Mouse (Mus musculus): Measurements from ENCODE around the gene Dpyd. TPM values are rescaled to one million over a fixed set of nuclear protein-coding genes. Genes with fewer than 3 reads are reported as not detected.
A peak's percentile ranks its signal among the peaks of the same experiment; 100 is the strongest.

The Dpyd gene
- total and polyA plus RNA-seq, 2 experiments from 2014 or later: 3.7 to 4.1 TPM

GRCm38 (mm10) chr3:119064746-119065145 is 502.8 kb downstream of the Dpyd start:
- WGBS: 42% methylated on average over 7 of the region's 7 CpGs

GRCm38 (mm10) chr3:119067221-119067620 is 505.3 kb downstream of the Dpyd start:
- no peaks in the 10 kb centered on the region for H3K27me3 ChIP-seq (ENCODE audit: insufficient read depth, low read length)
- H3K4me3 ChIP-seq (ENCODE audit: low read length): no peak overlapping the region
- ATAC-seq (no peak), DNase-seq (ENCODE audit: low spot score) (no peak)
- TF ChIP-seq CTCF (IDR thresholded peaks at IDR 0.05; ENCODE audit: low read depth): no peak
- H3K36me3 ChIP-seq (ENCODE audit: insufficient read depth, low read length): no peaks in the 10 kb centered on the region
- H3K4me2 ChIP-seq (ENCODE audit: low read depth, low read length): no peak overlapping the region
- WGBS: 62% methylated on average over 9 of the region's 9 CpGs
- no peaks in the 10 kb centered on the region for H3K9me3 ChIP-seq (ENCODE audit: low read length)
- no peak overlapping the region for H3K27ac ChIP-seq
- H3K4me1 ChIP-seq (ENCODE audit: insufficient read depth, low read length): no peaks in the 10 kb centered on the region
- no peak overlapping the region for H3K9ac ChIP-seq (replicated peaks; ENCODE audit: low read length)

More at GRCm38 (mm10) chr3:119064746-119065145, 502.8 kb downstream of the Dpyd start:
- H3K27ac ChIP-seq: no peak overlapping the region
- no peak overlapping the region for H3K4me3 ChIP-seq (ENCODE audit: low read length)
- no peak for DNase-seq (ENCODE audit: low spot score)
- H3K4me2 ChIP-seq (ENCODE audit: low read depth, low read length): no peak overlapping the region
- no peak for TF ChIP-seq CTCF (IDR thresholded peaks at IDR 0.05; ENCODE audit: low read depth)
- no peaks in the 10 kb centered on the region for H3K27me3 ChIP-seq (ENCODE audit: insufficient read depth, low read length)
- ATAC-seq: no peak
- no peak overlapping the region for H3K9ac ChIP-seq (replicated peaks; ENCODE audit: low read length)
- H3K4me1 ChIP-seq (ENCODE audit: insufficient read depth, low read length): no peaks in the 10 kb centered on the region
- H3K9me3 ChIP-seq (ENCODE audit: low read length): no peaks in the 10 kb centered on the region
- no peaks in the 10 kb centered on the region for H3K36me3 ChIP-seq (ENCODE audit: insufficient read depth, low read length)

- no peak overlapping the region for H3K9ac ChIP-seq (replicated peaks; ENCODE audit: low read length)
- no peaks in the 10 kb centered on the region for H3K9me3 ChIP-seq (ENCODE audit: low read length)
- DNase-seq (ENCODE audit: low spot score): peak; percentile 15
- H3K4me2 ChIP-seq (ENCODE audit: low read depth, low read length): no peak overlapping the region
- no peaks in the 10 kb centered on the region for H3K36me3 ChIP-seq (ENCODE audit: insufficient read depth, low read length)
- no peaks in the 10 kb centered on the region for H3K4me1 ChIP-seq (ENCODE audit: insufficient read depth, low read length)
- H3K4me3 ChIP-seq (ENCODE audit: low read length): no peak overlapping the region
- no peak overlapping the region for H3K27ac ChIP-seq
- no peak for TF ChIP-seq CTCF (IDR thresholded peaks at IDR 0.05; ENCODE audit: low read depth)
- WGBS: 48% methylated on average over 1 of the region's 1 CpGs
- no peaks in the 10 kb centered on the region for H3K27me3 ChIP-seq (ENCODE audit: insufficient read depth, low read length)
- ATAC-seq: no peak
Measured at GRCm38 (mm10) chr3:119086618-119087017, 524.7 kb downstream of the Dpyd start.

GRCm38 (mm10) chr3:119095223-119095886 is 533.4 kb downstream of the Dpyd start:
- no peak overlapping the region for H3K27ac ChIP-seq
- DNase-seq (ENCODE audit: low spot score) (peak; percentile 1), ATAC-seq (peak; percentile 55)
- H3K9me3 ChIP-seq (ENCODE audit: low read length): no peaks in the 10 kb centered on the region
- WGBS: 32% methylated on average over 5 of the region's 5 CpGs
- no peaks in the 10 kb centered on the region for H3K4me1 ChIP-seq (ENCODE audit: insufficient read depth, low read length)
- H3K9ac ChIP-seq (replicated peaks; ENCODE audit: low read length): no peak overlapping the region
- no peak overlapping the region for H3K4me2 ChIP-seq (ENCODE audit: low read depth, low read length)
- no peaks in the 10 kb centered on the region for H3K36me3 ChIP-seq (ENCODE audit: insufficient read depth, low read length)
- no peak overlapping the region for H3K4me3 ChIP-seq (ENCODE audit: low read length)
- TF ChIP-seq CTCF (IDR thresholded peaks at IDR 0.05; ENCODE audit: low read depth): peak; percentile 15; the same call in 1 of the 2 replicates
- no peaks in the 10 kb centered on the region for H3K27me3 ChIP-seq (ENCODE audit: insufficient read depth, low read length)

GRCm38 (mm10) chr3:119126003-119126402 is 564.1 kb downstream of the Dpyd start:
- no peak for DNase-seq (ENCODE audit: low spot score)
- WGBS: 71% methylated on average over 2 of the region's 2 CpGs
- Histone ChIP-seq H3K27ac (no peak overlapping the region), H3K4me2 (ENCODE audit: low read depth, low read length) (no peak overlapping the region), H3K9me3 (ENCODE audit: low read length) (no peaks in the 10 kb centered on the region), H3K36me3 (ENCODE audit: insufficient read depth, low read length) (no peaks in the 10 kb centered on the region), H3K4me3 (ENCODE audit: low read length) (no peak overlapping the region), H3K9ac (replicated peaks; ENCODE audit: low read length) (no peak overlapping the region), H3K27me3 (ENCODE audit: insufficient read depth, low read length) (no peaks in the 10 kb centered on the region), H3K4me1 (ENCODE audit: insufficient read depth, low read length) (no peaks in the 10 kb centered on the region)
- no peak for TF ChIP-seq CTCF (IDR thresholded peaks at IDR 0.05; ENCODE audit: low read depth)
- no peak for ATAC-seq

GRCm38 (mm10) chr3:119128076-119128475 is 566.1 kb downstream of the Dpyd start:
- 54% methylated on average over 1 of the region's 1 CpGs for WGBS

GRCm38 (mm10) chr3:119143034-119143433 is 581.1 kb downstream of the Dpyd start:
- H3K4me1 ChIP-seq (ENCODE audit: insufficient read depth, low read length): no peaks in the 10 kb centered on the region
- no peak overlapping the region for H3K9ac ChIP-seq (replicated peaks; ENCODE audit: low read length)
- no peak for DNase-seq (ENCODE audit: low spot score)
- H3K4me3 ChIP-seq (ENCODE audit: low read length): no peak overlapping the region
- 50% methylated on average over 5 of the region's 5 CpGs for WGBS
- H3K4me2 ChIP-seq (ENCODE audit: low read depth, low read length): no peak overlapping the region
- ATAC-seq: no peak
- no peaks in the 10 kb centered on the region for H3K36me3 ChIP-seq (ENCODE audit: insufficient read depth, low read length)
- TF ChIP-seq CTCF (IDR thresholded peaks at IDR 0.05; ENCODE audit: low read depth): no peak
- no peaks in the 10 kb centered on the region for H3K27me3 ChIP-seq (ENCODE audit: insufficient read depth, low read length)
- no peak overlapping the region for H3K27ac ChIP-seq
- no peaks in the 10 kb centered on the region for H3K9me3 ChIP-seq (ENCODE audit: low read length)

More at GRCm38 (mm10) chr3:119128076-119128475, 566.1 kb downstream of the Dpyd start:
- Histone ChIP-seq H3K9me3 (ENCODE audit: low read length) (no peaks in the 10 kb centered on the region), H3K27ac (no peak overlapping the region), H3K9ac (replicated peaks; ENCODE audit: low read length) (no peak overlapping the region), H3K4me2 (ENCODE audit: low read depth, low read length) (no peak overlapping the region), H3K4me3 (ENCODE audit: low read length) (no peak overlapping the region), H3K27me3 (ENCODE audit: insufficient read depth, low read length) (no peaks in the 10 kb centered on the region), H3K4me1 (ENCODE audit: insufficient read depth, low read length) (no peaks in the 10 kb centered on the region), H3K36me3 (ENCODE audit: insufficient read depth, low read length) (no peaks in the 10 kb centered on the region)
- DNase-seq (ENCODE audit: low spot score): no peak
- TF ChIP-seq CTCF (IDR thresholded peaks at IDR 0.05; ENCODE audit: low read depth): no peak
- no peak for ATAC-seq

All from hindbrain, postnatal 0 days (tissue).